Mouse (Mus musculus) testis, adult 2 months (tissue): Measurements from ENCODE around the gene Ints4. TPM values are rescaled to one million over a fixed set of nuclear protein-coding genes. Genes with fewer than 3 reads are reported as not detected.

Experiments
- H3K27ac ChIP-seq: fragments of 200-500 bp; 2 replicates; pipeline ENCODE4 v1.5.1; 2012; ENCODE audit warnings: low read depth, low read length; ENCODE audit not compliant: control insufficient read depth, insufficient read depth
- H3K27me3 ChIP-seq: fragments of 200-500 bp; 2 replicates; pipeline ENCODE4 v1.6.1; 2012; ENCODE audit warnings: mild to moderate bottlenecking, low read length, moderate library complexity; ENCODE audit not compliant: control insufficient read depth, insufficient read depth
- H3K36me3 ChIP-seq: fragments of 200-500 bp; 2 replicates; pipeline ENCODE4 v1.6.1; 2012; ENCODE audit warnings: mild to moderate bottlenecking, low read length; ENCODE audit not compliant: control insufficient read depth, insufficient read depth
- H3K4me1 ChIP-seq: fragments of 200-500 bp; 2 replicates; pipeline ENCODE4 v1.6.1; 2012; ENCODE audit warnings: low read length; ENCODE audit not compliant: control insufficient read depth, insufficient read depth
- H3K4me3 ChIP-seq: fragments of 200-500 bp; 2 replicates; pipeline ENCODE4 v1.5.1; 2012; ENCODE audit warnings: low read depth, mild to moderate bottlenecking, low read length, moderate library complexity, mixed read lengths; ENCODE audit not compliant: control insufficient read depth
- CTCF ChIP-seq: fragments of 200-500 bp; IDR thresholded peaks from 2 replicates; pipeline ENCODE4 v1.5.1; 2012; ENCODE audit warnings: low read depth, mild to moderate bottlenecking, inconsistent platforms, low read length, moderate library complexity; ENCODE audit not compliant: control insufficient read depth, insufficient read depth, insufficient replicate concordance
- POLR2A ChIP-seq: fragments of 200-500 bp; IDR thresholded peaks from 2 replicates; pipeline ENCODE4 v1.6.1; 2012; ENCODE audit warnings: low read depth, mild to moderate bottlenecking, inconsistent platforms, low read length, moderate library complexity; ENCODE audit not compliant: control insufficient read depth
- polyA plus RNA-seq: library from polyadenylated mRNA; depleted of rRNA; stranded (reverse); fragments of >200 nt; gene quantifications from 2 replicates; pipeline ENCODE4 v1.2.3, GENCODE M21; 2012

Ints4 gene
- polyA plus RNA-seq, 1 experiment: 69.6 TPM

DNA sequence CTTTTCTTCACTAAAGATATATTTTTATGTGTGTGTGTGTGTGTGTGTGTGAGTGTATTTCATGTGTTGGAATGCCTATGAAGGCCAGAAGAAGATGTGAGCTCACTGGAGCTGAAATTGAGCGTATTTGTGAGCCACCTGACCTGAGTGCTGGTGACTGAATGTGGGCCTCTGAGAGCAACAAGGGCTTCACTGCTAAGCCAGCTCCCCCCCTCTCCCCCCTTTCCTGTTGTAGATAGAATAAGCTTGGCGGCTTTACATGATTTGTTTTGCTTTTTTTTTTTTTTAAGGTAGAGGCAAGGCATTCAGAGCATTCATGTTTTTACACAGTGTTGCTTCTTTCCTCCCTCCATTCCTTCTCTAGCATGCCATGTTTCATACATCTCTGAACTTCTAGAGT, 2.6 kb downstream of the Ints4 start:
- peaks cover 4% of the 10 kb centered on the region; the same call in 1 of the 2 replicates for H3K36me3 ChIP-seq
- H3K27ac ChIP-seq: no peak overlapping the region
- no peaks in the 10 kb centered on the region for H3K27me3 ChIP-seq
- H3K4me3 ChIP-seq: no peak overlapping the region
- H3K4me1 ChIP-seq: peaks cover 3% of the 10 kb centered on the region
- no peak for TF ChIP-seq POLR2A
- TF ChIP-seq CTCF: no peak

- no peak overlapping the region for H3K27ac ChIP-seq
- no peaks in the 10 kb centered on the region for H3K27me3 ChIP-seq
- no peaks in the 10 kb centered on the region for H3K4me1 ChIP-seq
- no peak overlapping the region for H3K4me3 ChIP-seq
- TF ChIP-seq CTCF (no peak), POLR2A (no peak)
- H3K36me3 ChIP-seq: peaks cover 2% of the 10 kb centered on the region; the same call in 1 of the 2 replicates
Observed at GRCm38 (mm10) chr7:97491157-97491556, 10.4 kb downstream of the Ints4 start.

- Histone ChIP-seq H3K27me3 (no peaks in the 10 kb centered on the region), H3K27ac (no peak overlapping the region), H3K4me1 (no peaks in the 10 kb centered on the region), H3K36me3 (no peaks in the 10 kb centered on the region; the same call in 1 of the 2 replicates), H3K4me3 (no peak overlapping the region)
- TF ChIP-seq POLR2A: no peak
- no peak for TF ChIP-seq CTCF
Observed at GRCm38 (mm10) chr7:97492420-97492819, 11.7 kb downstream of the Ints4 start.

GRCm38 (mm10) chr7:97495052-97495451, 14.3 kb downstream of the Ints4 start:
- Histone ChIP-seq H3K36me3 (no peaks in the 10 kb centered on the region), H3K4me1 (no peaks in the 10 kb centered on the region), H3K27me3 (no peaks in the 10 kb centered on the region), H3K4me3 (no peak overlapping the region), H3K27ac (no peak overlapping the region)
- TF ChIP-seq CTCF (no peak), POLR2A (no peak)

DNA sequence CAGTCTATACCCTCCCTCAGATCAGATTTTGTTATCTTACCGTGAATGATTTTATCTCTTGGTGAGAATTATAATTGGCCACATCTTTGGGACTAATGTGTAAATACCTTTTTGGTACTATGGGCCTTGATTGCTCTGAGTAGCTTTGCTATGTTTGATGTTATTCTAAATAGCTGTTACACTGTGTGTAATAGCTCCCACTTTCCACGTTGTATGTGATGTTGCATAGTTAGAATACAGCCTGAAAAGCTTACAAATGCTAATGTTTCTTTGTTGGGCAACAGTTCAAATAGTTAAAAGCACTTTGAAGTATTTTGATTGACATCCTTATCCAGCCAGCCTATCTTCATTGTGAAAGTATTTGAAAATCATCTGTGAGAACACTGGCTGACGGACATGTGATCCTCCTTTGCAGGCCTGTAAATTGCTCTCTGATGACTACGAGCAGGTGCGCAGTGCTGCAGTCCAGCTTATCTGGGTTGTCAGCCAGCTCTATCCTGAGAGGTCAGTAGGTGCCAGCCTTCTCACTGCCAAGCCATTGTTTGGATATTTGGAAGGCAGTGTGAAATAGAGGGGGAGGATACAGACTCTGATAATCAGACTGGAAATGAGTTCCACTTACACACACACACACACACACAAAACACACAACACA, 19.9 kb downstream of the Ints4 start:
- H3K27me3 ChIP-seq: no peaks in the 10 kb centered on the region
- no peaks in the 10 kb centered on the region for H3K4me1 ChIP-seq
- TF ChIP-seq POLR2A (no peak), CTCF (no peak)
- H3K36me3 ChIP-seq: no peaks in the 10 kb centered on the region; the same call in 1 of the 2 replicates
- no peak overlapping the region for H3K4me3 ChIP-seq
- H3K27ac ChIP-seq: no peak overlapping the region

GRCm38 (mm10) chr7:97514786-97515185, 34.0 kb downstream of the Ints4 start:
- no peaks in the 10 kb centered on the region for H3K4me1 ChIP-seq
- H3K36me3 ChIP-seq: no peaks in the 10 kb centered on the region; the same call in none of the 2 replicates
- TF ChIP-seq CTCF (no peak), POLR2A (no peak)
- H3K4me3 ChIP-seq: no peak overlapping the region
- no peak overlapping the region for H3K27ac ChIP-seq
- H3K27me3 ChIP-seq: no peaks in the 10 kb centered on the region

- H3K27me3 ChIP-seq: no peaks in the 10 kb centered on the region
- no peaks in the 10 kb centered on the region; the same call in none of the 2 replicates for H3K36me3 ChIP-seq
- TF ChIP-seq POLR2A: no peak
- TF ChIP-seq CTCF: no peak
- H3K4me1 ChIP-seq: no peaks in the 10 kb centered on the region
- H3K4me3 ChIP-seq: no peak overlapping the region
- no peak overlapping the region for H3K27ac ChIP-seq
Observed at GRCm38 (mm10) chr7:97519935-97520334, 39.2 kb downstream of the Ints4 start.
